Mouse (Mus musculus) cerebellum, adult 2 months (tissue): ENCODE results near the gene Pitpna. TPM values are rescaled to one million over a fixed set of nuclear protein-coding genes. Genes with fewer than 3 reads are reported as not detected.

Experiments used
- DNase-seq, 2 experiments: peaks; one replicate each; pipeline ENCODE4 v3.0.0; 2021
- H3K27ac ChIP-seq: fragments of 200-500 bp; 2 replicates; pipeline ENCODE4 v1.5.1; 2012; ENCODE audit warnings: low read length, control low read depth, inconsistent platforms; ENCODE audit not compliant: insufficient read depth
- H3K27me3 ChIP-seq: fragments of 200-500 bp; 2 replicates; pipeline ENCODE4 v1.6.1; 2012; ENCODE audit warnings: inconsistent platforms, mild to moderate bottlenecking, low read length, moderate library complexity; ENCODE audit not compliant: control insufficient read depth, insufficient read depth
- H3K4me1 ChIP-seq: fragments of 200-500 bp; 2 replicates; pipeline ENCODE4 v1.6.1; 2011; ENCODE audit warnings: low read length; ENCODE audit not compliant: control insufficient read depth, insufficient read depth
- H3K4me3 ChIP-seq: fragments of 200-500 bp; replicated peaks from 2 replicates; pipeline ENCODE3; 2011; ENCODE audit warnings: mild to moderate bottlenecking, low read depth, low read length, control low read depth; ENCODE audit not compliant: insufficient read depth
- CTCF ChIP-seq: fragments of 200-500 bp; IDR thresholded peaks from 2 replicates; pipeline ENCODE4 v1.5.1; 2011; ENCODE audit warnings: low read depth, mild to moderate bottlenecking, control low read depth, low read length, moderate library complexity, borderline replicate concordance; ENCODE audit not compliant: insufficient read depth
- POLR2A ChIP-seq: fragments of 200-500 bp; IDR thresholded peaks from 2 replicates; pipeline ENCODE4 v1.6.1; 2011; ENCODE audit warnings: low read length, control low read depth, borderline replicate concordance; ENCODE audit not compliant: insufficient read depth
- WGBS: fragments of 180-500 bp; shearing (Covaris S2); methylation state at CpG from one replicate; pipeline ENCODE4 v1.1.7; 2018; 5-methylcytosine and 5-hydroxymethylcytosine counted together
- polyA plus RNA-seq: library from polyadenylated mRNA; depleted of rRNA; stranded (reverse); fragments of >200 nt; gene quantifications from 2 replicates; pipeline ENCODE4 v1.2.3, GENCODE M21; 2012

Gene Pitpna
- polyA plus RNA-seq, 1 experiment = 319 TPM

GRCm38 (mm10) chr11:75559870-75560504 lies 27.9 kb upstream of the Pitpna start:
- peak in 1 of 2 experiments; percentile 8 for DNase-seq
- H3K4me3 ChIP-seq = no peak overlapping the region
- H3K4me1 ChIP-seq = peaks cover 34% of the 10 kb centered on the region
- 83% methylated on average over 8 of the region's 8 CpGs for WGBS
- H3K27ac ChIP-seq = no peak overlapping the region
- no peak for TF ChIP-seq POLR2A
- TF ChIP-seq CTCF = no peak
- no peaks in the 10 kb centered on the region for H3K27me3 ChIP-seq

- TF ChIP-seq CTCF (no peak), POLR2A (no peak)
- Histone ChIP-seq H3K27ac (no peak overlapping the region), H3K27me3 (no peaks in the 10 kb centered on the region), H3K4me3 (no peak overlapping the region), H3K4me1 (peaks cover 40% of the 10 kb centered on the region)
- peak in 1 of 2 experiments; percentile 11 for DNase-seq
- 81% methylated on average over 14 of the region's 14 CpGs for WGBS
Observed at GRCm38 (mm10) chr11:75560530-75561409, 27.1 kb upstream of the Pitpna start.

- no peak for TF ChIP-seq CTCF
- TF ChIP-seq POLR2A = no peak
- peaks cover 46% of the 10 kb centered on the region for H3K4me1 ChIP-seq
- no peak overlapping the region for H3K4me3 ChIP-seq
- 76% methylated on average over 5 of the region's 5 CpGs for WGBS
- H3K27ac ChIP-seq = no peak overlapping the region
- DNase-seq = no peak
- no peaks in the 10 kb centered on the region for H3K27me3 ChIP-seq
Observed at GRCm38 (mm10) chr11:75561410-75561791, 26.5 kb upstream of the Pitpna start.

GRCm38 (mm10) chr11:75562840-75563239 lies 25.1 kb upstream of the Pitpna start:
- Histone ChIP-seq H3K27ac (peak overlapping the region; percentile 19), H3K27me3 (no peaks in the 10 kb centered on the region), H3K4me1 (peaks cover 59% of the 10 kb centered on the region), H3K4me3 (no peak overlapping the region)
- 9% methylated on average over 8 of the region's 8 CpGs for WGBS
- TF ChIP-seq CTCF = no peak; the same call in 1 of the 2 replicates
- TF ChIP-seq POLR2A = no peak
- DNase-seq = peak; percentile 82 to 85

GRCm38 (mm10) chr11:75563851-75564548 lies 23.9 kb upstream of the Pitpna start:
- 31% methylated on average over 18 of the region's 18 CpGs for WGBS
- DNase-seq = no peak
- H3K27ac ChIP-seq = peak overlapping the region; percentile 19
- TF ChIP-seq CTCF (no peak), POLR2A (no peak)
- no peak overlapping the region for H3K4me3 ChIP-seq
- no peaks in the 10 kb centered on the region for H3K27me3 ChIP-seq
- H3K4me1 ChIP-seq = peaks cover 68% of the 10 kb centered on the region

GRCm38 (mm10) chr11:75565849-75566248 lies 22.0 kb upstream of the Pitpna start:
- Histone ChIP-seq H3K4me1 (peaks cover 80% of the 10 kb centered on the region), H3K4me3 (no peak overlapping the region), H3K27ac (peak overlapping the region; percentile 90), H3K27me3 (no peaks in the 10 kb centered on the region)
- 0% methylated on average over 2 of the region's 2 CpGs for WGBS
- DNase-seq = peak; percentile 77 to 88
- TF ChIP-seq POLR2A = no peak
- TF ChIP-seq CTCF = no peak

GRCm38 (mm10) chr11:75566276-75567196 lies 21.4 kb upstream of the Pitpna start:
- DNase-seq = peak; percentile 63 to 65
- Histone ChIP-seq H3K27me3 (no peaks in the 10 kb centered on the region), H3K4me3 (no peak overlapping the region), H3K27ac (peak overlapping the region; percentile 90), H3K4me1 (peaks cover 82% of the 10 kb centered on the region)
- no peak for TF ChIP-seq CTCF
- no peak for TF ChIP-seq POLR2A
- WGBS = 43% methylated on average over 13 of the region's 13 CpGs
